Mouse (Mus musculus): ENCODE data around the gene Gm7257. TPM values are rescaled to one million over a fixed set of nuclear protein-coding genes. Genes with fewer than 3 reads are reported as not detected.

Gm7257 gene
- not detected in 2 replicates for polyA plus RNA-seq (2012; rRNA removed)

- Histone ChIP-seq H3K27ac (ENCODE audit: insufficient read depth, low read depth, low read length) (no peak within 1 kb of the TSS), H3K27me3 (ENCODE audit: control insufficient read depth, insufficient read depth, low read length) (no peaks in the 10 kb centered on the region), H3K4me1 (ENCODE audit: control insufficient read depth, insufficient read depth, insufficient read length, low read length) (no peaks in the 10 kb centered on the region), H3K36me3 (ENCODE audit: control insufficient read depth, insufficient read depth, low read length) (no peaks in the 10 kb centered on the region), H3K4me3 (ENCODE audit: low read depth, low read length) (no peak within 1 kb of the TSS)
- 81% methylated on average over 4 of the region's 4 CpGs for WGBS
- TF ChIP-seq POLR2A (IDR thresholded peaks at IDR 0.05; ENCODE audit: low read depth, low read length) (no peak), CTCF (IDR thresholded peaks at IDR 0.05; ENCODE audit: extremely low read depth, insufficient read length, insufficient replicate concordance, low read depth, low read length) (no peak)
Observed at GRCm38 (mm10) chr9:36431584-36431983, at the start of gene Gm7257. Gm7257 (plus strand) TSS chr9:36431884.

- no peak overlapping the region for H3K27ac ChIP-seq (ENCODE audit: insufficient read depth, low read depth, low read length)
- H3K36me3 ChIP-seq (ENCODE audit: control insufficient read depth, insufficient read depth, low read length) = no peaks in the 10 kb centered on the region
- no peak overlapping the region for H3K4me3 ChIP-seq (ENCODE audit: low read depth, low read length)
- 45% methylated on average over 2 of the region's 2 CpGs for WGBS
- TF ChIP-seq CTCF (IDR thresholded peaks at IDR 0.05; ENCODE audit: extremely low read depth, insufficient read length, insufficient replicate concordance, low read depth, low read length) (no peak), POLR2A (IDR thresholded peaks at IDR 0.05; ENCODE audit: low read depth, low read length) (no peak)
- no peaks in the 10 kb centered on the region for H3K27me3 ChIP-seq (ENCODE audit: control insufficient read depth, insufficient read depth, low read length)
- H3K4me1 ChIP-seq (ENCODE audit: control insufficient read depth, insufficient read depth, insufficient read length, low read length) = no peaks in the 10 kb centered on the region
Observed at GRCm38 (mm10) chr9:36402991-36403390, 28.7 kb upstream of the Gm7257 start.

GRCm38 (mm10) chr9:36435051-36435764 is 3.5 kb downstream of the Gm7257 start:
- Histone ChIP-seq H3K4me3 (ENCODE audit: low read depth, low read length) (no peak overlapping the region), H3K27me3 (ENCODE audit: control insufficient read depth, insufficient read depth, low read length) (no peaks in the 10 kb centered on the region), H3K4me1 (ENCODE audit: control insufficient read depth, insufficient read depth, insufficient read length, low read length) (no peaks in the 10 kb centered on the region), H3K36me3 (ENCODE audit: control insufficient read depth, insufficient read depth, low read length) (no peaks in the 10 kb centered on the region), H3K27ac (ENCODE audit: insufficient read depth, low read depth, low read length) (no peak overlapping the region)
- TF ChIP-seq POLR2A (IDR thresholded peaks at IDR 0.05; ENCODE audit: low read depth, low read length) (no peak), CTCF (IDR thresholded peaks at IDR 0.05; ENCODE audit: extremely low read depth, insufficient read length, insufficient replicate concordance, low read depth, low read length) (no peak)
- WGBS = 39% methylated on average over 2 of the region's 2 CpGs

GRCm38 (mm10) chr9:36475338-36475737 is 43.7 kb downstream of the Gm7257 start, which contains the start of gene Gm9513:
Gm9513 (plus strand) TSS chr9:36475638.
- no peaks in the 10 kb centered on the region for H3K4me1 ChIP-seq (ENCODE audit: control insufficient read depth, insufficient read depth, insufficient read length, low read length)

More at GRCm38 (mm10) chr9:36475338-36475737, 43.7 kb downstream of the Gm7257 start, which contains the start of gene Gm9513:
- Histone ChIP-seq H3K27me3 (ENCODE audit: control insufficient read depth, insufficient read depth, low read length) (no peaks in the 10 kb centered on the region), H3K27ac (ENCODE audit: insufficient read depth, low read depth, low read length) (no peak within 1 kb of the TSS), H3K36me3 (ENCODE audit: control insufficient read depth, insufficient read depth, low read length) (no peaks in the 10 kb centered on the region), H3K4me3 (ENCODE audit: low read depth, low read length) (no peak within 1 kb of the TSS)
- TF ChIP-seq CTCF (IDR thresholded peaks at IDR 0.05; ENCODE audit: extremely low read depth, insufficient read length, insufficient replicate concordance, low read depth, low read length) (no peak), POLR2A (IDR thresholded peaks at IDR 0.05; ENCODE audit: low read depth, low read length) (no peak)
- 50% methylated on average over 3 of the region's 3 CpGs for WGBS

Other genes starting within 250 kb of the Gm7257 start
- not detected in 2 replicates for gene Gm9513, start 43.8 kb downstream of the Gm7257 start, polyA plus RNA-seq (2012; rRNA removed)
- not detected in 2 replicates for gene Gm5615, start 110.1 kb downstream of the Gm7257 start, polyA plus RNA-seq (2012; rRNA removed)
- not detected in 2 replicates for gene Gm17689, start 150.8 kb downstream of the Gm7257 start, polyA plus RNA-seq (2012; rRNA removed)
- not detected in 2 replicates for gene A630095E13Rik, start 211.5 kb downstream of the Gm7257 start, polyA plus RNA-seq (2012; rRNA removed)

Measured in small intestine, adult 2 months (tissue).